Mouse (Mus musculus) stomach, postnatal 0 days (tissue): Measurements from ENCODE around the gene Gstp2.
"Not testable (repeated sequence)": the region's sequence is repeated elsewhere in the genome, so short reads cannot be mapped to it uniquely, and the experiment has no call there.

ENCODE experiments used
- CTCF ChIP-seq: IDR thresholded peaks from 2 replicates; pipeline ENCODE4 v1.5.1; 2016; ENCODE audit warnings: antibody characterized with exemption, low read depth, mild to moderate bottlenecking, moderate library complexity
- EP300 ChIP-seq: optimal IDR thresholded peaks from 2 replicates; pipeline ENCODE3; 2016; ENCODE audit warnings: antibody characterized with exemption

DNA sequence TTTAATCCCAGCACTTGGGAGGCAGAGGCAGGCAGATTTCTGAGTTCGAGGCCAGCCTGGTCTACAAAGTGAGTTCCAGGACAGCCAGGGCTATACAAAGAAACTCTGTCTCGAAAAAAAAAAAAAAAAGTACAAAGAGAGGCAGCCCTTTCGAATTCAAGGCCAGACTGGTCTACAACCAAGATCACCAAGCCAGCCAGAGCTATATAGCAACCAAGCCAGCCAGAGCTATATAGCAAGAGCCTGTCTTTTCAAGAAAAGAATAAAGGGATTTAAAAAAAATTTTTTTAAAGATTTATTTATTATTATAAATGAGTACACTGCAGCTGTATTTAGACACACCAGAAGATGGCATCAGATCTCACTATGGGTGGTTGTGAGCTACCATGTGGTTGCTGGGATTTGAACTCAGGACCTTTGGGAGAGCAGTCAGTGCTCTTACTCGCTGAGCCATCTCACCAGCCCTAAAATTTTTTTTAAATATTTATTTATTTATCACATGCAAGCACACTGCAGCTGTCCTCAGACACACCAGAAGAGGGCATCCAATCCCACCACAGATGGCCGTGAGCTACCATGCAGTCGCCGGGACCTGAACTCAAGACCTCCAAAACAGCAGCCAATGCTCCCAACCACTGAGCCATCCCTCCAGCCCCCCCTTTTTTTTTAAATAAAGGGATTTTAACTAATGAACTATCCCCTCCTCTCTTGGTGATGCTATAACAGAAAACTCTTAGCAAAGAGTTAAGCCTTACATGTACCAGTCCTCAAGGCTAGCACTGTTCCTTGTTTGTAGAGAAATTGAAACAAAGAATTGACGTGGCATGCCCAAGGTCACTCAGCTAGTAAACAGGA lies 14.4 kb upstream of the Gstp2 start:
- not testable (repeated sequence) for TF ChIP-seq CTCF, EP300
